Mouse (Mus musculus) lung, embryonic 14.5 days (tissue): ENCODE data around the gene Tdrkh. TPM values are rescaled to one million over a fixed set of nuclear protein-coding genes. Genes with fewer than 3 reads are reported as not detected.

Source experiments
- ATAC-seq: fragments of 200-750 bp; cut with Nextera tagmentation; 2 replicates; pipeline ENCODE4 v1.8.0; 2017; ENCODE audit warnings: mild to moderate bottlenecking, moderate TSS enrichment, moderate library complexity; ENCODE audit not compliant: insufficient read depth
- DNase-seq: peaks from one replicate; pipeline ENCODE4 v3.0.0-alpha.2; 2015
- H3K27ac ChIP-seq: fragments of 300-500 bp; sonication (generic); 2 replicates; pipeline ENCODE4 v1.5.1; 2014; ENCODE audit warnings: low read depth, mild to moderate bottlenecking, moderate library complexity
- H3K27me3 ChIP-seq: fragments of 300-500 bp; sonication (generic); 2 replicates; pipeline ENCODE4 v1.6.1; 2014; ENCODE audit warnings: low read length, control low read depth; ENCODE audit not compliant: insufficient read depth
- H3K36me3 ChIP-seq: fragments of 300-500 bp; sonication (generic); 2 replicates; pipeline ENCODE4 v1.6.1; 2014; ENCODE audit warnings: control low read depth; ENCODE audit not compliant: insufficient read depth
- H3K4me1 ChIP-seq: fragments of 300-500 bp; sonication (generic); 2 replicates; pipeline ENCODE4 v1.6.1; 2014; ENCODE audit warnings: antibody characterized with exemption, control low read depth; ENCODE audit not compliant: insufficient read depth
- H3K4me2 ChIP-seq: fragments of 300-500 bp; sonication (generic); 2 replicates; pipeline ENCODE4 v1.6.1; 2014; ENCODE audit warnings: mild to moderate bottlenecking
- H3K4me3 ChIP-seq: fragments of 300-500 bp; sonication (generic); 2 replicates; pipeline ENCODE4 v1.5.1; 2014; ENCODE audit warnings: low read depth, low read length
- H3K9ac ChIP-seq: fragments of 300-500 bp; sonication (generic); 2 replicates; pipeline ENCODE4 v1.6.1; 2014
- H3K9me3 ChIP-seq: fragments of 300-500 bp; sonication (generic); 2 replicates; pipeline ENCODE4 v1.6.1; 2016; ENCODE audit warnings: low read depth, low read length, control low read depth
- CTCF ChIP-seq: IDR thresholded peaks from 2 replicates; pipeline ENCODE4 v1.5.1; 2016; ENCODE audit warnings: antibody characterized with exemption, low read depth
- WGBS: fragments of 180-500 bp; shearing (Covaris S2); extraction: QIAGEN DNeasy Blood & Tissue Kit; methylation state at CpG from one replicate; pipeline ENCODE4 v1.1.7; 2014; 5-methylcytosine and 5-hydroxymethylcytosine counted together
- polyA plus RNA-seq: library from polyadenylated mRNA; unstranded; fragments of >200 nt; fragmentation: Nextera tagmentation; extraction: Ambion mirVana; gene quantifications from 2 replicates; pipeline ENCODE4 v1.2.1, GENCODE M21; 2014

Gene Tdrkh
- polyA plus RNA-seq, 1 experiment from 2014 or later = 8.8 TPM

- Histone ChIP-seq H3K27ac (no peak overlapping the region), H3K9ac (no peak overlapping the region), H3K4me3 (no peak overlapping the region), H3K4me1 (peaks cover 3% of the 10 kb centered on the region; the same call in 1 of the 2 replicates), H3K36me3 (no peaks in the 10 kb centered on the region), H3K27me3 (peaks cover 1% of the 10 kb centered on the region; the same call in 1 of the 2 replicates), H3K9me3 (no peaks in the 10 kb centered on the region), H3K4me2 (no peak overlapping the region)
- DNase-seq (no peak), ATAC-seq (no peak)
- TF ChIP-seq CTCF = no peak
- 39% methylated on average over 5 of the region's 5 CpGs for WGBS
These were observed 60.6 kb downstream of the Tdrkh start for GRCm38 (mm10) chr3:94473567-94474232.

GRCm38 (mm10) chr3:94476301-94477035, 63.4 kb downstream of the Tdrkh start:
- H3K4me1 ChIP-seq = peaks cover 3% of the 10 kb centered on the region; the same call in 1 of the 2 replicates
- no peak overlapping the region for H3K4me3 ChIP-seq
- DNase-seq (no peak), ATAC-seq (no peak)
- H3K27me3 ChIP-seq = peaks cover 13% of the 10 kb centered on the region
- no peaks in the 10 kb centered on the region for H3K36me3 ChIP-seq
- H3K4me2 ChIP-seq = no peak overlapping the region
- H3K9ac ChIP-seq = no peak overlapping the region
- WGBS = 53% methylated on average over 8 of the region's 8 CpGs
- H3K9me3 ChIP-seq = no peaks in the 10 kb centered on the region
- H3K27ac ChIP-seq = no peak overlapping the region
- no peak for TF ChIP-seq CTCF

GRCm38 (mm10) chr3:94477444-94477843, 64.4 kb downstream of the Tdrkh start:
- no peak for TF ChIP-seq CTCF
- H3K4me1 ChIP-seq = peaks cover 3% of the 10 kb centered on the region; the same call in 1 of the 2 replicates
- no peak for ATAC-seq
- no peak overlapping the region for H3K27ac ChIP-seq
- H3K4me2 ChIP-seq = no peak overlapping the region
- H3K4me3 ChIP-seq = no peak overlapping the region
- DNase-seq = no peak
- H3K9ac ChIP-seq = no peak overlapping the region
- 58% methylated on average over 4 of the region's 4 CpGs for WGBS
- no peaks in the 10 kb centered on the region for H3K9me3 ChIP-seq
- peaks cover 13% of the 10 kb centered on the region for H3K27me3 ChIP-seq
- no peaks in the 10 kb centered on the region for H3K36me3 ChIP-seq

GRCm38 (mm10) chr3:94477981-94478422, 64.9 kb downstream of the Tdrkh start, which contains the start of gene Celf3:
Gene Celf3 (plus strand): TSS chr3:94478295.
- DNase-seq = peak; percentile 41
- Histone ChIP-seq H3K27ac (no peak within 1 kb of the TSS), H3K4me2 (no peak within 1 kb of the TSS), H3K27me3 (peaks cover 13% of the 10 kb centered on the region), H3K4me3 (no peak within 1 kb of the TSS), H3K9ac (no peak within 1 kb of the TSS), H3K4me1 (peaks cover 2% of the 10 kb centered on the region; the same call in 1 of the 2 replicates), H3K36me3 (no peaks in the 10 kb centered on the region), H3K9me3 (no peaks in the 10 kb centered on the region)
- 2% methylated on average over 14 of the region's 14 CpGs for WGBS
- ATAC-seq = no peak
- TF ChIP-seq CTCF = no peak

GRCm38 (mm10) chr3:94478591-94479169, 65.6 kb downstream of the Tdrkh start:
- Histone ChIP-seq H3K27ac (no peak overlapping the region), H3K4me3 (no peak overlapping the region), H3K4me1 (no peaks in the 10 kb centered on the region), H3K27me3 (peaks cover 13% of the 10 kb centered on the region), H3K4me2 (no peak overlapping the region), H3K36me3 (no peaks in the 10 kb centered on the region), H3K9me3 (no peaks in the 10 kb centered on the region), H3K9ac (no peak overlapping the region)
- DNase-seq (no peak), ATAC-seq (no peak)
- WGBS = 14% methylated on average over 9 of the region's 9 CpGs
- no peak for TF ChIP-seq CTCF

GRCm38 (mm10) chr3:94479564-94479963, 66.5 kb downstream of the Tdrkh start:
- Histone ChIP-seq H3K9ac (no peak overlapping the region), H3K27me3 (peaks cover 13% of the 10 kb centered on the region), H3K27ac (no peak overlapping the region), H3K9me3 (no peaks in the 10 kb centered on the region), H3K4me3 (no peak overlapping the region), H3K36me3 (no peaks in the 10 kb centered on the region), H3K4me2 (peak overlapping the region; percentile 36; the same call in 1 of the 2 replicates), H3K4me1 (no peaks in the 10 kb centered on the region)
- DNase-seq (peak; percentile 75), ATAC-seq (no peak)
- TF ChIP-seq CTCF = no peak
- 3% methylated on average over 11 of the region's 11 CpGs for WGBS
